Mouse (Mus musculus) intestine, postnatal 0 days (tissue): ENCODE measurements at regions not wholly inside any gene's neighbourhood (a gene's known extent, or its start where the extent isn't known, plus 50 kb on each side); places are given as distances from the start of the nearest gene placed in this dataset.

Experiments
- ATAC-seq: fragments of 200-750 bp; cut with Nextera tagmentation; 2 replicates; pipeline ENCODE4 v1.8.0; 2017; ENCODE audit warnings: mild to moderate bottlenecking, moderate TSS enrichment, moderate library complexity
- H3K27ac ChIP-seq: fragments of 300-500 bp; sonication (generic); 2 replicates; pipeline ENCODE4 v1.5.1; 2014; ENCODE audit warnings: mild to moderate bottlenecking, low read depth, low read length, moderate library complexity
- H3K27me3 ChIP-seq: fragments of 300-500 bp; sonication (generic); replicated peaks from 2 replicates; pipeline ENCODE4 v1.6.1; 2014; ENCODE audit warnings: low read length, mixed read lengths; ENCODE audit not compliant: control insufficient read depth, insufficient read depth
- H3K36me3 ChIP-seq: fragments of 300-500 bp; sonication (generic); 2 replicates; pipeline ENCODE4 v1.6.1; 2014; ENCODE audit warnings: mild to moderate bottlenecking, moderate library complexity; ENCODE audit not compliant: control insufficient read depth, insufficient read depth
- H3K4me1 ChIP-seq: fragments of 300-500 bp; sonication (generic); replicated peaks from 2 replicates; pipeline ENCODE4 v1.6.1; 2014; ENCODE audit warnings: antibody characterized with exemption, low read length, mixed read lengths; ENCODE audit not compliant: control insufficient read depth, insufficient read depth
- H3K4me2 ChIP-seq: fragments of 300-500 bp; sonication (generic); replicated peaks from 2 replicates; pipeline ENCODE4 v1.6.1; 2014; ENCODE audit warnings: low read depth, mild to moderate bottlenecking, moderate library complexity
- H3K4me3 ChIP-seq: fragments of 300-500 bp; sonication (generic); 2 replicates; pipeline ENCODE4 v1.5.1; 2014; ENCODE audit warnings: low read depth, low read length
- H3K9ac ChIP-seq: fragments of 300-500 bp; sonication (generic); 2 replicates; pipeline ENCODE4 v1.6.1; 2014; ENCODE audit warnings: mild to moderate bottlenecking, low read depth, low read length
- H3K9me3 ChIP-seq: fragments of 300-500 bp; sonication (generic); 2 replicates; pipeline ENCODE4 v1.6.1; 2016; ENCODE audit warnings: mixed run types; ENCODE audit not compliant: control insufficient read depth
- CTCF ChIP-seq: sonication (generic); IDR thresholded peaks from 2 replicates; pipeline ENCODE4 v1.5.1; 2016; ENCODE audit warnings: low read depth, mild to moderate bottlenecking, control low read depth, antibody characterized with exemption, moderate library complexity
- WGBS: fragments of 180-500 bp; shearing (Covaris S2); extraction: QIAGEN DNeasy Blood & Tissue Kit; methylation state at CpG from one replicate; pipeline ENCODE4 v1.1.7; 2014; 5-methylcytosine and 5-hydroxymethylcytosine counted together

DNA sequence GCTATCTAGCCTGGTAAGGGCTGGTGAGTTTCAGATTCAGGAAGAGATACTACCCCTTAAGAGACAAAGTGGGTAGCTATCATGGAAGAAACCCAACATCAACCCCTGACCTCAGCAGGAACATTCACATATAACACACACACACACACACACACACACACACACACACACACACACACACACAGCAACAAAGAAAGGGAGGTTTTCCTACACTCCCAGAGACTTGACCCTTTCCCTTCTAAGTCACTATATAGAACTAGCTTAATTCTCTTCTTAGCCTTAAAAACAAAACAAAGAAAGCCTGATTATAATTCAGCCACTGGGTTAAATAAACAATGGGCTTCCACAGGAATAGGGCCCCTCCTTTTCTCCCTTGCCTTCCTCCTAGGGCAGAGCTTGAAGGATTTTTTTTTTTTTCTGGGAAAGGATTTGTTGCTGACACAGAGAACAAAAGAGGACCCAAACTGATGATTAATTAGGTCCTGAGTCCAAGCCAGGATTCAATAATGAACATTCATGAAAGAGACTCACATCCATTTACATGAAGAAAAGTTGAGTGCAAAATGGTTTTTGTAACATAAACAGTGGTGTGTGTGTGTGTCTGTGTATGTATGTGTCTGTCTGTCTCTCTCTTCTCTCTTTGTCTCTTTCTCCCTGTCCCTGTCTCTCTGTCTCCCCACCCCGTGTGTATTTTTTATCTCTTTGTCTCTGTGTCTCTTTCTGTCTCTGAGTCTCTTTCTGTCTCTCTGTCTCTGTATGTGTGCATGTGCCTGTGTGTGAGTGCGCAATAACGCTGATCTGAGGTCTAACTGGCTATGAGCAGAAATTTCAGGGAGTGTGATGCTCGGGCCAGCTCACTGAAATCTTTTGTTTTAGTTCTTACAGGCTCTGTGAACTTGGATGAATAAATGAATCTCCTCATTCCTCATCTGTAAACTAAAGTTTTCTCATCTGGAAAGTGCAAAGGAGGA lies 108.3 kb upstream of the Spdl1 start:
- ATAC-seq = no peak
- H3K36me3 ChIP-seq = no peaks in the 10 kb centered on the region
- no peak overlapping the region for H3K4me2 ChIP-seq
- no peak for TF ChIP-seq CTCF
- no peak overlapping the region for H3K9ac ChIP-seq
- H3K27me3 ChIP-seq = no peaks in the 10 kb centered on the region
- H3K27ac ChIP-seq = no peak overlapping the region
- H3K9me3 ChIP-seq = no peaks in the 10 kb centered on the region
- H3K4me1 ChIP-seq = no peaks in the 10 kb centered on the region
- WGBS = 65% methylated on average over 4 of the region's 4 CpGs
- no peak overlapping the region for H3K4me3 ChIP-seq

DNA sequence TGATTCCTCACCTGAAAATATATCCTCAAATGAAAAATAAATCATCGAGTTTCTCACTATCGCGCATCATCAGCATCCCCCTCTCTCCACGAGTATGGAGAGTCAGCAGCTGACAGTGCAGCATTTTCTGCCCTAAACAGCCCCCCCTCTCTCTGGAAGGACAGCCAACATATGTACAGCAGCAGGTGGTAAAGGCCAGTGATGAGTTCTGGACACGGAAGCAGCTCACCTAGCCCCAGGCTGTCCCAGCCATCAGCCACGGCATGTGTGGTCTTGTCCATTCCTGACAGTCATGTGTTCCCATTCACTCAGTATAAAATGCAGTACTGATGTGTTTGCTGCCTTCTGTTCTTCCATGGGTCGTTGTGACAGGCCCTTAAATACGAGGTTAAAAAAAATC lies 106.7 kb upstream of the Spdl1 start:
- no peak for TF ChIP-seq CTCF
- Histone ChIP-seq H3K9ac (no peak overlapping the region), H3K4me2 (no peak overlapping the region), H3K4me3 (no peak overlapping the region), H3K9me3 (no peaks in the 10 kb centered on the region), H3K4me1 (no peaks in the 10 kb centered on the region), H3K27me3 (no peaks in the 10 kb centered on the region), H3K36me3 (no peaks in the 10 kb centered on the region), H3K27ac (no peak overlapping the region)
- 81% methylated on average over 8 of the region's 8 CpGs for WGBS
- ATAC-seq = no peak

GRCm38 (mm10) chr11:34939002-34939401 lies 105.6 kb upstream of the Spdl1 start:
- H3K27ac ChIP-seq = no peak overlapping the region
- no peaks in the 10 kb centered on the region for H3K9me3 ChIP-seq
- ATAC-seq = no peak
- no peak overlapping the region for H3K9ac ChIP-seq
- no peak for TF ChIP-seq CTCF
- no peak overlapping the region for H3K4me3 ChIP-seq
- H3K36me3 ChIP-seq = no peaks in the 10 kb centered on the region
- H3K4me2 ChIP-seq = no peak overlapping the region
- H3K27me3 ChIP-seq = no peaks in the 10 kb centered on the region
- H3K4me1 ChIP-seq = no peaks in the 10 kb centered on the region
- 90% methylated on average over 4 of the region's 4 CpGs for WGBS

GRCm38 (mm10) chr11:34932191-34932590 lies 98.8 kb upstream of the Spdl1 start:
- TF ChIP-seq CTCF = no peak
- no peaks in the 10 kb centered on the region for H3K27me3 ChIP-seq
- H3K4me2 ChIP-seq = no peak overlapping the region
- no peak overlapping the region for H3K27ac ChIP-seq
- no peak for ATAC-seq
- no peak overlapping the region for H3K9ac ChIP-seq
- no peaks in the 10 kb centered on the region for H3K36me3 ChIP-seq
- H3K4me1 ChIP-seq = no peaks in the 10 kb centered on the region
- H3K9me3 ChIP-seq = no peaks in the 10 kb centered on the region
- no peak overlapping the region for H3K4me3 ChIP-seq

DNA sequence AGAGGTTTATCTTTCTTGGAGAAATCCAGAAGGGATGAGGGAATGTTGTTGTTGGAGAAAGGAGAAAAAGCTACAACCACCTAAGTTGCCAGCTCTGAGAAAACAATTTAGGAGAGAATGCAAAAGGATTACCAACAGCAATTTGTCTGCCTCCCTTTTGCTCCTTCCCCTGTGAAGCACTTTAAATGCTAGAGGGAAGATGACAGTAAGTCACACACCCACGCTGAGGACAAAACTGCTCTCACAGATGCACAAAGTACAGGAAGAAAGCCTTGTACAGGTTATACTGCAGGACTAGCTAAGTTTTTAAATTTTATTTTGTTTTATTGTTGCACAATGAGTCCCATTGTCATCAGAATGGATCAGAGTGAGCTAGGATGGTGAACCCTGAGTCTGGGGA lies 83.7 kb upstream of the Spdl1 start:
- TF ChIP-seq CTCF = no peak
- Histone ChIP-seq H3K9me3 (no peaks in the 10 kb centered on the region), H3K4me2 (no peak overlapping the region), H3K36me3 (no peaks in the 10 kb centered on the region), H3K27me3 (no peaks in the 10 kb centered on the region), H3K4me3 (no peak overlapping the region), H3K27ac (no peak overlapping the region), H3K9ac (no peak overlapping the region), H3K4me1 (no peaks in the 10 kb centered on the region)
- no peak for ATAC-seq
- 68% methylated on average over 1 of the region's 1 CpGs for WGBS

GRCm38 (mm10) chr11:34909841-34910240 lies 76.4 kb upstream of the Spdl1 start:
- ATAC-seq = no peak
- no peak overlapping the region for H3K9ac ChIP-seq
- no peak overlapping the region for H3K4me2 ChIP-seq
- H3K9me3 ChIP-seq = no peaks in the 10 kb centered on the region
- no peak for TF ChIP-seq CTCF
- WGBS = 43% methylated on average over 5 of the region's 5 CpGs
- H3K27me3 ChIP-seq = no peaks in the 10 kb centered on the region
- H3K4me1 ChIP-seq = no peaks in the 10 kb centered on the region
- H3K27ac ChIP-seq = no peak overlapping the region
- H3K36me3 ChIP-seq = no peaks in the 10 kb centered on the region
- no peak overlapping the region for H3K4me3 ChIP-seq
